Mouse (Mus musculus): ENCODE data around the gene Fam189b. TPM values are rescaled to one million over a fixed set of nuclear protein-coding genes. Genes with fewer than 3 reads are reported as not detected.
A peak's percentile ranks its signal among the peaks of the same experiment; 100 is the strongest.

Fam189b gene
- polyA plus RNA-seq, 1 experiment from 2014 or later, result 32.9 TPM

DNA sequence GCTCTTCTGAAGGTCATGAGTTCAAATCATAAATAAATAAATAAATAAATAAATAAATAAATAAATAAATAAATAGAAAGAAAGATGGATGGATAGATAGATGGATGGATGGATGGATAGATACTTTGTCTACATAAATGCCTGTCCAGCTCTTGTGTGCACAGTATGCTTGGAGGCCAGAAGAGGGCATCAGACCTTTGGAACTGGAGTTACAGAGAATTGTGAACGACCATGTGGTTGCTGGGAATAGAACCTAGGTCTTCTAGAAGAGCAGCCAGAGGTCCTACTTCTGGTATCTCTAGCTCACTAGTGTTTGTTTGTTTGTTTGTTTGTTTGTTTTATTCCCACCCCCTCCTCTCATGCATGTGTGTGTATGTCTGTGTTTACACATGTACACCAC, 10.4 kb downstream of the Fam189b start:
- Histone ChIP-seq H3K4me3 (replicated peaks; ENCODE audit: low read length) (no peak overlapping the region), H3K4me2 (replicated peaks) (no peak overlapping the region), H3K4me1 (replicated peaks; ENCODE audit: control insufficient read depth, insufficient read depth, low read length) (peaks cover 9% of the 10 kb centered on the region), H3K9me3 (ENCODE audit: control insufficient read depth, low read length) (no peaks in the 10 kb centered on the region), H3K9ac (no peak overlapping the region), H3K27ac (no peak overlapping the region), H3K36me3 (replicated peaks; ENCODE audit: control insufficient read depth, insufficient read depth) (peaks cover 7% of the 10 kb centered on the region), H3K27me3 (ENCODE audit: control insufficient read depth, insufficient read depth, low read length) (no peaks in the 10 kb centered on the region)
- DNase-seq (ENCODE audit: low spot score) (no peak), ATAC-seq (ENCODE audit: low FRiP score) (no peak)
- WGBS, result 67% methylated on average over 1 of the region's 1 CpGs

GRCm38 (mm10) chr3:89193853-89194252, 10.9 kb downstream of the Fam189b start:
- Histone ChIP-seq H3K4me3 (replicated peaks; ENCODE audit: low read length) (no peak overlapping the region), H3K36me3 (replicated peaks; ENCODE audit: control insufficient read depth, insufficient read depth) (peaks cover 2% of the 10 kb centered on the region; the same call in 1 of the 2 replicates), H3K9me3 (ENCODE audit: control insufficient read depth, low read length) (no peaks in the 10 kb centered on the region), H3K27me3 (ENCODE audit: control insufficient read depth, insufficient read depth, low read length) (no peaks in the 10 kb centered on the region), H3K4me2 (replicated peaks) (no peak overlapping the region), H3K4me1 (replicated peaks; ENCODE audit: control insufficient read depth, insufficient read depth, low read length) (peaks cover 9% of the 10 kb centered on the region), H3K9ac (no peak overlapping the region), H3K27ac (no peak overlapping the region)
- DNase-seq (ENCODE audit: low spot score), result no peak
- ATAC-seq (ENCODE audit: low FRiP score), result no peak
- 91% methylated on average over 2 of the region's 2 CpGs for WGBS

DNA sequence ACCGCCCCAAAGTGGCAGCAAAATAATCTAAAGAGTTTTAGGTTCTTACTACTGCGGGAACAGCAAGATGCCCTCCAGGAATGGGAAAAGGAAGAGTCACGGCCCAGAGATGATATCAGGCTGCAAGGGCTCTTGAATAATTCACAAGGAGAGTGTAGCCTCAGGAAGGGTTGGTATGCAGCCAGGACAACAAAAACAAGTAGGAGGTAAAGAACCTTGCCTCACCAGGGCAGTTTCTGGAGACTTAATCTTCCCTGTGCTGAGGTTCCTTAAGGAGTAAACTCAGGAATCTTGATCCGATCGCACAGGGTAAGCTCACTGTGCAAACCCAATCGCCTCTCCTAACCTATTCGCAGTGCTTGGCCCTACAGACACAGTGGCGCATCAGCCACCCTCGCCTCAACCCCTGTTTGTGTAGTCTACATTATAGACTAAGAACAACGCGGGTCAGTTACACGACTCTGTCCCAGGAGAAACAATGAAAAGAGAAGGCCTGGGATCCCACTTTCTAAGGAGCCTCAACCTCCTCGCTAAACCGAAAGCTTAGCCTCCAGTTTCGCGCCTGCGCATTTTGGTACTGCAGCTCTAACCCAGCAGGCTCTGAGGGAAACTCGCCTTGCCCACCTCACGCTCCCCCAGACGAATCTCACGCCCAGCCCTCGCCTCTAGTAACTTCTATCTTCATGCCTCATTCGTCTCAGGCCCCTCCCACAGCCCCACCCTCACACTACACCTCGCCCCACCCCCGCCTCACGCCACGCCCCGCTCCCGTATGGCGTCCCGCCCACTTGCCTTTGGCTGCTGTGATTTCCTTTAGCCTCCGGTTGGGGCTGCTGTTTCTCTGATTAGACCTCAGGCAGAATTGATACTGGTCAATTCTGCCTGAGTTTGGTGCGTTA, 13.3 kb downstream of the Fam189b start:
- Histone ChIP-seq H3K4me3 (replicated peaks; ENCODE audit: low read length) (peak overlapping the region; percentile 33), H3K36me3 (replicated peaks; ENCODE audit: control insufficient read depth, insufficient read depth) (no peaks in the 10 kb centered on the region), H3K27ac (peak overlapping the region; percentile 84), H3K9me3 (ENCODE audit: control insufficient read depth, low read length) (no peaks in the 10 kb centered on the region), H3K4me2 (replicated peaks) (peak overlapping the region; percentile 84), H3K4me1 (replicated peaks; ENCODE audit: control insufficient read depth, insufficient read depth, low read length) (peaks cover 9% of the 10 kb centered on the region), H3K9ac (peak overlapping the region; percentile 64), H3K27me3 (ENCODE audit: control insufficient read depth, insufficient read depth, low read length) (no peaks in the 10 kb centered on the region)
- ATAC-seq (ENCODE audit: low FRiP score) (peak; percentile 95), DNase-seq (ENCODE audit: low spot score) (peak; percentile 84)
- WGBS, result 6% methylated on average over 33 of the region's 33 CpGs

GRCm38 (mm10) chr3:89199839-89200238, 16.9 kb downstream of the Fam189b start:
- Histone ChIP-seq H3K36me3 (replicated peaks; ENCODE audit: control insufficient read depth, insufficient read depth) (peaks cover 9% of the 10 kb centered on the region), H3K9ac (no peak overlapping the region), H3K4me1 (replicated peaks; ENCODE audit: control insufficient read depth, insufficient read depth, low read length) (peaks cover 14% of the 10 kb centered on the region), H3K4me3 (replicated peaks; ENCODE audit: low read length) (no peak overlapping the region), H3K27me3 (ENCODE audit: control insufficient read depth, insufficient read depth, low read length) (no peaks in the 10 kb centered on the region), H3K4me2 (replicated peaks) (no peak overlapping the region), H3K27ac (no peak overlapping the region), H3K9me3 (ENCODE audit: control insufficient read depth, low read length) (no peaks in the 10 kb centered on the region)
- 79% methylated on average over 3 of the region's 3 CpGs for WGBS
- no peak for DNase-seq (ENCODE audit: low spot score)
- no peak for ATAC-seq (ENCODE audit: low FRiP score)

DNA sequence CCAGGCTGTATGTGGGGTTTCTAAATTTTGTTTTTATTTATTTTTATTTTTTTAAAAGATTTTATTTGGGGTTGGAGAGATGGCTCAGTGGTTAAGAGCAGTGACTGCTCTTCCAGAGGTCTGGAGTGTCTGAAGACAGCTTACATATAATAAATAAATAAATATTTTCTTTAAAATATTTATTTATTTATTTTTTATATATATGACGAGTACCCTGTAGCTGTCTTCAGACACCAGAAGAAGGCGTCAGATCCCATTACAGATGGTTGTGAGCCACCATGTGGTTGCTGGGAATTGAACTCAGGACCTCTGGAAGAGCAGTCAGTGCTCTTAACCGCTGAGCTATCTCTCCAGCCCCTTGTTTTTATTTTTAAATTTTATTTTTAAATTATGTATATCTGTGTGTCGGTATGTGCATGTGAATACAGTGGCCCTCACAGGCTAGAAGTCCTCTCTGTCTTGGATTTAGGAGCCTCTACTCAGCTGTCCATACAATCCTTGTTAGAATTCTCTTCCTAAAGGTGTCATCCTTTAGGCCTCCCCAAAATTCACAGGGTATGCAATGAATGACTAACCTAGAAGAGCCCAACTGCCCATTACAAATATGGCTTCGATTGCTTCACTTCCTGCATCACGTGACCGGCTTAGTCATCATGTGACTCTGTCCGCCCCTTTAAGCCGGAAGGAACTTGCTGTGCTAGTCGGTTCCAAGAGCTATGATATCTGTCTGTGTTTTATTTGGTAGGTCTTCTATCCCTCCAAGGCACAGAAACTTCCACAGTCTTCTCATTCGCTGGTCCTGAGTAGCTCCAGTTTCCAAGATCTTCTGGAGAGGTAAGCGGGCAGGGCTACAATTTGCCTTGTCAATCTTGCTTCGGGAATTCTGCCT, 19.6 kb downstream of the Fam189b start, which contains the start of gene Gba:
Gba (plus strand) TSS at position 676 of the 889 bp plus-strand sequence.
- Histone ChIP-seq H3K27me3 (ENCODE audit: control insufficient read depth, insufficient read depth, low read length) (no peaks in the 10 kb centered on the region), H3K4me3 (replicated peaks; ENCODE audit: low read length) (peak within 1 kb of the TSS; percentile 44), H3K4me1 (replicated peaks; ENCODE audit: control insufficient read depth, insufficient read depth, low read length) (peaks cover 5% of the 10 kb centered on the region), H3K27ac (no peak within 1 kb of the TSS), H3K9me3 (ENCODE audit: control insufficient read depth, low read length) (no peaks in the 10 kb centered on the region), H3K4me2 (replicated peaks) (peak within 1 kb of the TSS; percentile 62), H3K9ac (peak within 1 kb of the TSS; percentile 62), H3K36me3 (replicated peaks; ENCODE audit: control insufficient read depth, insufficient read depth) (peaks cover 35% of the 10 kb centered on the region)
- peak; percentile 98 for DNase-seq (ENCODE audit: low spot score)
- ATAC-seq (ENCODE audit: low FRiP score), result peak; percentile 91
- WGBS, result 24% methylated on average over 13 of the region's 13 CpGs

DNA sequence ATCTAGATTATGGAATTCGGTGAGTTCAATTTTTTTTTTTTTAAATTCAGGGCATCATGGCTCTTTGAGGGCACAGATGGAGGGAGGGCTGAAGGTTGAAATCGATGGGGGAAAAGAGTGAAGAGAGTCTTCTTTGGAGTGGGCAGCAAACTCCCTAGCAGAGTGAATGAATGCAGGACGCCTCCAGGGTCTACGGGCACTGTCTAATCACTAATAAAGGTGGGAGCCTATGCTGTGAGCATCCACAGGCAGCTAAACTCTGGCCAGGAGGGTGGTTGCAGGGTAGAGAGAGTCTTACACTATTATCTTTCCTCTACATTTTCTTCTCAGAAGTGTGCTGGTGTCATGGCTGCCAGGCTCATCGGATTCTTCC, 20.2 kb downstream of the Fam189b start:
- H3K9ac ChIP-seq, result peak overlapping the region; percentile 62
- peaks cover 41% of the 10 kb centered on the region for H3K36me3 ChIP-seq (replicated peaks; ENCODE audit: control insufficient read depth, insufficient read depth)
- H3K4me3 ChIP-seq (replicated peaks; ENCODE audit: low read length), result peak overlapping the region; percentile 44
- H3K27me3 ChIP-seq (ENCODE audit: control insufficient read depth, insufficient read depth, low read length), result no peaks in the 10 kb centered on the region
- WGBS, result 35% methylated on average over 5 of the region's 5 CpGs
- 0 out of 2 replicates have a peak, but pooled peaks have one; percentile 18 for ATAC-seq (ENCODE audit: low FRiP score)
- no peak for DNase-seq (ENCODE audit: low spot score)
- peak overlapping the region; percentile 62 for H3K4me2 ChIP-seq (replicated peaks)
- H3K27ac ChIP-seq, result no peak overlapping the region
- H3K9me3 ChIP-seq (ENCODE audit: control insufficient read depth, low read length), result no peaks in the 10 kb centered on the region
- peaks cover 5% of the 10 kb centered on the region for H3K4me1 ChIP-seq (replicated peaks; ENCODE audit: control insufficient read depth, insufficient read depth, low read length)

DNA sequence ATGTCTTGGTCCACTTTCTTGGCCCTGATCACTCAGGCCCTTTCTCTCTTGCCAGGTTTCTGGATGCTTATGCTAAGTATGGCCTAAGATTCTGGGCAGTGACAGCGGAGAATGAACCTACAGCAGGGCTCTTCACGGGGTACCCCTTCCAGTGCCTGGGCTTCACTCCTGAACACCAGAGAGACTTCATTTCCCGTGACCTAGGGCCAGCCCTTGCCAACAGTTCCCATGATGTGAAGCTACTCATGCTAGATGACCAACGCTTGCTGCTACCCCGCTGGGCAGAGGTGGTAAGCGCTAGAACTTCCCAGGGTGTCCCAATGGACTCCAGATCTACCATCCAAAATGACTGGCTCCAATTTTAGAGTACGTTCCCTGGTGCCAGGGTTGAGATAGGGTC, 23.1 kb downstream of the Fam189b start:
- 95% methylated on average over 7 of the region's 7 CpGs for WGBS
- Histone ChIP-seq H3K4me3 (replicated peaks; ENCODE audit: low read length) (no peak overlapping the region), H3K9me3 (ENCODE audit: control insufficient read depth, low read length) (no peaks in the 10 kb centered on the region), H3K9ac (no peak overlapping the region), H3K27me3 (ENCODE audit: control insufficient read depth, insufficient read depth, low read length) (no peaks in the 10 kb centered on the region), H3K4me2 (replicated peaks) (no peak overlapping the region), H3K36me3 (replicated peaks; ENCODE audit: control insufficient read depth, insufficient read depth) (peaks cover 71% of the 10 kb centered on the region), H3K4me1 (replicated peaks; ENCODE audit: control insufficient read depth, insufficient read depth, low read length) (peaks cover 5% of the 10 kb centered on the region), H3K27ac (no peak overlapping the region)
- ATAC-seq (ENCODE audit: low FRiP score) (no peak), DNase-seq (ENCODE audit: low spot score) (no peak)

- Histone ChIP-seq H3K4me1 (replicated peaks; ENCODE audit: control insufficient read depth, insufficient read depth, low read length) (peaks cover 5% of the 10 kb centered on the region), H3K9me3 (ENCODE audit: control insufficient read depth, low read length) (no peaks in the 10 kb centered on the region), H3K27me3 (ENCODE audit: control insufficient read depth, insufficient read depth, low read length) (no peaks in the 10 kb centered on the region), H3K4me3 (replicated peaks; ENCODE audit: low read length) (no peak overlapping the region), H3K9ac (no peak overlapping the region), H3K27ac (no peak overlapping the region), H3K4me2 (replicated peaks) (no peak overlapping the region), H3K36me3 (replicated peaks; ENCODE audit: control insufficient read depth, insufficient read depth) (peaks cover 71% of the 10 kb centered on the region)
- no peak for ATAC-seq (ENCODE audit: low FRiP score)
- WGBS, result 92% methylated on average over 2 of the region's 2 CpGs
- DNase-seq (ENCODE audit: low spot score), result no peak
Observed at GRCm38 (mm10) chr3:89206695-89207094, 23.8 kb downstream of the Fam189b start.

DNA sequence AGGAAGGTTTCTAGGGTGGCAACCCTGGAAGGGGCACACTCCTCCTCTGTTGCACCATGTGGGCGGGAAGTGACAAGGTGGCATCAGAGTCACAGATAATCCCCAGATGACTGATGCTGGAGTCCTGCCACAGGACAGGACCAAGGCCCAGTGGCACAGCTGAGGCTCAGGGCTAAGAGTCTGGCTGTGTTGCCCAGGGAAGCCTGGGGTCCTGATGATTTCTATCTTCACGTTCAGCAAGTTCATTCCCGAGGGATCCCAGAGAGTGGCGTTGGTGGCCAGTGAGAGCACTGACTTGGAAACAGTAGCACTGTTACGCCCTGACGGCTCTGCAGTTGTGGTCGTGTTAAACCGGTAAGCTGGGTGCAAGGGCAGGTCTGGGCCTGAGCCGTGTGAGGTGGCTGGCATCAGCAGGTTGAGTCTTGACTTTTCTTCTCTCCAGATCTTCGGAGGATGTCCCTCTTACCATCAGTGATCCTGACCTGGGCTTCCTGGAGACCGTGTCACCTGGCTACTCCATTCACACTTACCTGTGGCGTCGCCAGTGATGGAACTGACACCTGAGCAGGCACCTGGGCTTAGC, 25.2 kb downstream of the Fam189b start:
- 93% methylated on average over 13 of the region's 13 CpGs for WGBS
- Histone ChIP-seq H3K9ac (no peak overlapping the region), H3K36me3 (replicated peaks; ENCODE audit: control insufficient read depth, insufficient read depth) (peaks cover 71% of the 10 kb centered on the region), H3K4me1 (replicated peaks; ENCODE audit: control insufficient read depth, insufficient read depth, low read length) (peaks cover 12% of the 10 kb centered on the region), H3K27me3 (ENCODE audit: control insufficient read depth, insufficient read depth, low read length) (no peaks in the 10 kb centered on the region), H3K4me3 (replicated peaks; ENCODE audit: low read length) (no peak overlapping the region), H3K27ac (no peak overlapping the region), H3K4me2 (replicated peaks) (no peak overlapping the region), H3K9me3 (ENCODE audit: control insufficient read depth, low read length) (no peaks in the 10 kb centered on the region)
- ATAC-seq (ENCODE audit: low FRiP score) (no peak), DNase-seq (ENCODE audit: low spot score) (no peak)
